Mouse (Mus musculus): ENCODE results near the gene Olfr628. TPM values are rescaled to one million over a fixed set of nuclear protein-coding genes. Genes with fewer than 3 reads are reported as not detected.
"Not testable (repeated sequence)": the region's sequence is repeated elsewhere in the genome, so short reads cannot be mapped to it uniquely, and the experiment has no call there.

Olfr628 gene
- total and polyA plus RNA-seq, 3 experiments, result not detected

DNA sequence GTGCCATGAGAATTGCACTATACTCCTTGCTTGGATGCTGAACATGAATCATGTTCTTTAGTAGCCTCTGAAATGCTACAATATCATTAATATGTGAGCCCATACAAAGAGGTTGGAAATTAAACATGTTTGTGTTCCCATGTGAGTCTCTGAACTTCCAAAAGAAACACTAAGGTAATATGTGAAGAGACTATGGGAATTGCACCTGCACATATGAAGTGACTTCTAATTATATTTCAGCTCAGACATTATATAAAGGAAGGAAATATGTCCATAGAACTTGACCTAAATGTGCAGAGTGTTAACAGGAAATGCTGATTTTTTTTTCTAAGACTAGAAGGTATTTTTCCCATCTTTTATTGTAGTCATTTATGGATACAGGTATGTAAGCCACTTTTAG, 15.8 kb upstream of the Olfr628 start, which contains the start of gene Olfr243:
TSS of gene Olfr243 (plus strand) at position 301 of the 400 bp plus-strand sequence.
- no peaks in the 10 kb centered on the region for H3K79me2 ChIP-seq (ENCODE audit: control insufficient read depth, insufficient read depth, low read length, poor library complexity)
- no peaks in the 10 kb centered on the region; a peak in 1 of 4 replicates for H3K27me3 ChIP-seq (ENCODE audit: control insufficient read depth in 1 of 2, insufficient read depth in 2 of 2, low read length in 2 of 2)
- no peak for TF ChIP-seq KAT2A (conservative IDR thresholded peaks at IDR 0.05; ENCODE audit: low read depth, low read length)
- TF ChIP-seq POLR2AphosphoS2 (IDR thresholded peaks at IDR 0.05; ENCODE audit: low read length), result no peak
- no peak for TF ChIP-seq ZMIZ1 (IDR thresholded peaks at IDR 0.05; ENCODE audit: low read depth, low read length)
- no peak for TF ChIP-seq TCF12 (IDR thresholded peaks at IDR 0.05; ENCODE audit: low read depth, low read length)
- no peak for TF ChIP-seq TAL1 (IDR thresholded peaks at IDR 0.05; ENCODE audit: low read length)
- TF ChIP-seq MEF2A (IDR thresholded peaks at IDR 0.05; ENCODE audit: extremely low read depth, insufficient replicate concordance, low read depth, low read length, poor library complexity, severe bottlenecking), result no peak
- no peak for TF ChIP-seq GATA1 (IDR thresholded peaks at IDR 0.05; ENCODE audit: low read depth, low read length)
- H3K4me1 ChIP-seq (ENCODE audit: control insufficient read depth in 1 of 2, insufficient read depth in 2 of 2, low read length in 2 of 2), result no peaks in the 10 kb centered on the region
- no peak within 1 kb of the TSS for H3K9ac ChIP-seq (ENCODE audit: control insufficient read depth, low read depth, low read length, poor library complexity, severe bottlenecking)
- no peak within 1 kb of the TSS for H3K27ac ChIP-seq (ENCODE audit: control insufficient read depth, low read depth, low read length)
- H3K4me3 ChIP-seq (ENCODE audit: control insufficient read depth in 1 of 2, insufficient read depth in 1 of 2, low read depth in 2 of 2, low read length in 2 of 2), result no peak within 1 kb of the TSS
- DNase-seq (ENCODE audit: low read depth, low spot score), result no peak
- no peaks in the 10 kb centered on the region for H3K9me3 ChIP-seq (replicated peaks; ENCODE audit: insufficient read depth, low read length)
- no peaks in the 10 kb centered on the region for H3K36me3 ChIP-seq (ENCODE audit: control insufficient read depth in 1 of 2, insufficient read depth in 2 of 2, low read length in 2 of 2)

DNA sequence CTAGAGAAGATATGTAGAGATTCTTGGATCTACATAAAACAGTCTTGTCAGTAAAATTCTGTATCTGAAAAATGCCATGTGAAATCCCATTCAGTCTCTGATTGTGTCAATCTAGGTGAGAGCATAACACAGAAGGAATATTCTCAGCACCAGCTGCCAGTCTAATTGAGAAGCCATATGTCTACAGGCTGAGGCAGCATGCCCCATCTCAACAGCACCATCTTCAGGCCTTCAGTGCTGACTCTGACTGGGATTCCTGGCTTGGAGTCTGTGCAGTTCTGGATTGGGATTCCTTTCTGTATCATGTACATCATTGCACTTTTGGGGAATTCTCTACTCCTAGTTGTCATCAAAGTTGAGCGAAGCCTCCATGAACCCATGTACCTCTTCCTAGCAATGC, 13.8 kb upstream of the Olfr628 start:
- not testable (repeated sequence) for DNase-seq (ENCODE audit: low read depth, low spot score); H3K27ac ChIP-seq (ENCODE audit: control insufficient read depth, low read depth, low read length); H3K36me3 ChIP-seq (ENCODE audit: control insufficient read depth in 1 of 2, insufficient read depth in 2 of 2, low read length in 2 of 2); H3K79me2 ChIP-seq (ENCODE audit: control insufficient read depth, insufficient read depth, low read length, poor library complexity); H3K4me3 ChIP-seq (ENCODE audit: control insufficient read depth in 1 of 2, insufficient read depth in 1 of 2, low read depth in 2 of 2, low read length in 2 of 2); H3K27me3 ChIP-seq (ENCODE audit: control insufficient read depth in 1 of 2, insufficient read depth in 2 of 2, low read length in 2 of 2); H3K4me1 ChIP-seq (ENCODE audit: control insufficient read depth in 1 of 2, insufficient read depth in 2 of 2, low read length in 2 of 2); H3K9me3 ChIP-seq (replicated peaks; ENCODE audit: insufficient read depth, low read length); H3K9ac ChIP-seq (ENCODE audit: control insufficient read depth, low read depth, low read length, poor library complexity, severe bottlenecking)

DNA sequence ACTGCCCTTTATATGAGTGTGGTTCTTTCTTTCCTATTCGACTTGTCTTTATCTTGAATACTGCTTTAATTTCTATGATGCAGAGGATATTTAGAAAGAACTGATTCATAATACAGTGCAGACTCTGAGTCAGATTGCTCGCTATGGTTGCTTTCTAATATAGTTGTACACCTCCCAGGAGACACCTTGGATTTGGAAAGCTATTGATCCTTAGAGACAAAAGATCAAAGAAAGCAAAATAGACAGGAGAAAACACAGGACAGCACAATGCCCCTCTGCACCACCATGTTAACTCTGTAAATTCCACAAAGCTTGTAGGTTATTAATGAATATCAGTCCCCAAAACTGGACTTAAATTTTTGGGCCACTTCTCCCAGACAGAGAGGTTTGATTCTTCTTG, 14.7 kb downstream of the Olfr628 start, which contains the start of gene Olfr629:
TSS of gene Olfr629 (minus strand) at position 101 of the 400 bp plus-strand sequence.
- Histone ChIP-seq H3K4me1 (ENCODE audit: control insufficient read depth in 1 of 2, insufficient read depth in 2 of 2, low read length in 2 of 2) (no peaks in the 10 kb centered on the region), H3K79me2 (ENCODE audit: control insufficient read depth, insufficient read depth, low read length, poor library complexity) (no peaks in the 10 kb centered on the region), H3K9me3 (replicated peaks; ENCODE audit: insufficient read depth, low read length) (no peaks in the 10 kb centered on the region), H3K36me3 (ENCODE audit: control insufficient read depth in 1 of 2, insufficient read depth in 2 of 2, low read length in 2 of 2) (no peaks in the 10 kb centered on the region), H3K4me3 (ENCODE audit: control insufficient read depth in 1 of 2, insufficient read depth in 1 of 2, low read depth in 2 of 2, low read length in 2 of 2) (no peak within 1 kb of the TSS), H3K27ac (ENCODE audit: control insufficient read depth, low read depth, low read length) (no peak within 1 kb of the TSS), H3K9ac (ENCODE audit: control insufficient read depth, low read depth, low read length, poor library complexity, severe bottlenecking) (no peak within 1 kb of the TSS), H3K27me3 (ENCODE audit: control insufficient read depth in 1 of 2, insufficient read depth in 2 of 2, low read length in 2 of 2) (no peaks in the 10 kb centered on the region)
- TF ChIP-seq ELF1 (IDR thresholded peaks at IDR 0.05; ENCODE audit: low read depth, low read length), result no peak
- TF ChIP-seq MAZ (IDR thresholded peaks at IDR 0.05; ENCODE audit: low read depth, low read length), result no peak
- TF ChIP-seq SIN3A (IDR thresholded peaks at IDR 0.05; ENCODE audit: low read length), result no peak
- no peak for TF ChIP-seq UBTF (IDR thresholded peaks at IDR 0.05; ENCODE audit: borderline replicate concordance, insufficient read depth, low read depth, low read length)
- TF ChIP-seq USF1 (IDR thresholded peaks at IDR 0.05; ENCODE audit: low read depth, low read length), result no peak
- no peak for TF ChIP-seq TCF12 (IDR thresholded peaks at IDR 0.05; ENCODE audit: low read depth, low read length)
- no peak for TF ChIP-seq GABPA (IDR thresholded peaks at IDR 0.05; ENCODE audit: low read depth, low read length)
- no peak for TF ChIP-seq MAX (IDR thresholded peaks at IDR 0.05; ENCODE audit: low read length)
- TF ChIP-seq POLR2A (IDR thresholded peaks at IDR 0.05; ENCODE audit: control insufficient read depth in 1 of 2, insufficient read depth in 1 of 2, low read depth in 1 of 2, low read length in 2 of 2, poor library complexity in 1 of 2), result no peak
- TF ChIP-seq CTCF (IDR thresholded peaks at IDR 0.05 in 2 of 3, conservative IDR thresholded peaks at IDR 0.05 in 1 of 3; ENCODE audit: control insufficient read depth in 1 of 3, insufficient read depth in 1 of 3, low read depth in 2 of 3, low read length in 3 of 3, poor library complexity in 1 of 3, severe bottlenecking in 1 of 3), result no peak
- no peak for TF ChIP-seq POLR2AphosphoS5 (IDR thresholded peaks at IDR 0.05; ENCODE audit: borderline replicate concordance, low read depth, low read length)
- no peak for TF ChIP-seq BHLHE40 (IDR thresholded peaks at IDR 0.05; ENCODE audit: borderline replicate concordance, low read depth, low read length)
- no peak for DNase-seq (ENCODE audit: low read depth, low spot score)
